Mouse (Mus musculus): ENCODE data around the gene Mbnl2.

DNA sequence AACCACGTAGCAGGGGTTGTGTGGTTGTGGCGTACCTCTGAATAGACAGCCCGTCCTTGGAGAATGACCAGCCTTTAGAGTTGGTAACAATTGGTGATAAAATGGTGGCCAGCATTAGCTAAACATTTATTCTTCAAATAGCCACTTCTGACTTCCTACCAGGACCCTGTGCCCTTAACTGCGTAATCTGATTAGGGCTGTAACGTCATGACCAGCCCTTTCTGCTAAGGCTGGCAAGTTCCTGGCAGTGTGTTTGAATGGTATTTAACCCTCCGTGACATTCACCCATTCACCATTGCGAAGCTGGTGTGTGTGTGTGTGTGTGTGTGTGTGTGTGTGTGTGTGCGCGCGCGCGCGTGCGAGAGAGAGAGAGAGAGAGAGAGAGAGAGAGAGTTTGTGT lies 94.6 kb downstream of the Mbnl2 start:
- TF ChIP-seq POLR2A (IDR thresholded peaks at IDR 0.05; ENCODE audit: borderline replicate concordance, low read depth, low read length) (no peak), CTCF (IDR thresholded peaks at IDR 0.05; ENCODE audit: low read depth, low read length) (no peak)
